Mouse (Mus musculus) lung, postnatal 0 days (tissue): ENCODE measurements around the gene Lrrk2. TPM values are rescaled to one million over a fixed set of nuclear protein-coding genes. Genes with fewer than 3 reads are reported as not detected.

Experiments
- ATAC-seq: fragments of 200-750 bp; cut with Nextera tagmentation; 2 replicates; pipeline ENCODE4 v1.8.0; 2017; ENCODE audit warnings: moderate library complexity
- DNase-seq: peaks from one replicate; pipeline ENCODE4 v3.0.0-alpha.2; 2016; ENCODE audit warnings: low spot score
- H3K27ac ChIP-seq: fragments of 300-500 bp; sonication (generic); 2 replicates; pipeline ENCODE4 v1.5.1; 2014; ENCODE audit warnings: antibody characterized with exemption, mild to moderate bottlenecking, low read length, mixed read lengths
- H3K27me3 ChIP-seq: fragments of 300-500 bp; sonication (generic); replicated peaks from 2 replicates; pipeline ENCODE4 v1.6.1; 2014; ENCODE audit warnings: low read length, mixed read lengths; ENCODE audit not compliant: insufficient read depth
- H3K36me3 ChIP-seq: fragments of 300-500 bp; sonication (generic); 2 replicates; pipeline ENCODE4 v1.6.1; 2014; ENCODE audit warnings: low read length, mixed read lengths; ENCODE audit not compliant: insufficient read depth
- H3K4me1 ChIP-seq: fragments of 300-500 bp; sonication (generic); 2 replicates; pipeline ENCODE4 v1.6.1; 2014; ENCODE audit warnings: antibody characterized with exemption, low read depth, low read length, mixed read lengths; ENCODE audit not compliant: insufficient read depth
- H3K4me2 ChIP-seq: fragments of 300-500 bp; sonication (generic); replicated peaks from 2 replicates; pipeline ENCODE4 v1.6.1; 2014; ENCODE audit warnings: low read depth, mild to moderate bottlenecking, low read length, moderate library complexity, mixed read lengths
- H3K4me3 ChIP-seq: fragments of 300-500 bp; sonication (generic); 2 replicates; pipeline ENCODE4 v1.5.1; 2014; ENCODE audit warnings: low read depth, low read length
- H3K9ac ChIP-seq: fragments of 300-500 bp; sonication (generic); replicated peaks from 2 replicates; pipeline ENCODE4 v1.6.1; 2014; ENCODE audit warnings: low read depth, mild to moderate bottlenecking
- H3K9me3 ChIP-seq: fragments of 300-500 bp; sonication (generic); 2 replicates; pipeline ENCODE4 v1.6.1; 2016; ENCODE audit warnings: low read length, mixed read lengths
- CTCF ChIP-seq: IDR thresholded peaks from 2 replicates; pipeline ENCODE4 v1.5.1; 2016; ENCODE audit warnings: antibody characterized with exemption, mild to moderate bottlenecking
- EP300 ChIP-seq: IDR thresholded peaks from 2 replicates; pipeline ENCODE4 v1.6.1; 2016; ENCODE audit warnings: antibody characterized with exemption, mild to moderate bottlenecking, control low read depth
- WGBS: fragments of 180-500 bp; shearing (Covaris S2); extraction: QIAGEN DNeasy Blood & Tissue Kit; methylation state at CpG from one replicate; pipeline ENCODE4 v1.1.7; 2014; 5-methylcytosine and 5-hydroxymethylcytosine counted together
- polyA plus RNA-seq: library from polyadenylated mRNA; unstranded; fragments of >200 nt; fragmentation: Nextera tagmentation; extraction: Ambion mirVana; gene quantifications from 2 replicates; pipeline ENCODE4 v1.2.1, GENCODE M21; 2015

Gene Lrrk2
- polyA plus RNA-seq, 1 experiment from 2014 or later: 31.6 TPM

DNA sequence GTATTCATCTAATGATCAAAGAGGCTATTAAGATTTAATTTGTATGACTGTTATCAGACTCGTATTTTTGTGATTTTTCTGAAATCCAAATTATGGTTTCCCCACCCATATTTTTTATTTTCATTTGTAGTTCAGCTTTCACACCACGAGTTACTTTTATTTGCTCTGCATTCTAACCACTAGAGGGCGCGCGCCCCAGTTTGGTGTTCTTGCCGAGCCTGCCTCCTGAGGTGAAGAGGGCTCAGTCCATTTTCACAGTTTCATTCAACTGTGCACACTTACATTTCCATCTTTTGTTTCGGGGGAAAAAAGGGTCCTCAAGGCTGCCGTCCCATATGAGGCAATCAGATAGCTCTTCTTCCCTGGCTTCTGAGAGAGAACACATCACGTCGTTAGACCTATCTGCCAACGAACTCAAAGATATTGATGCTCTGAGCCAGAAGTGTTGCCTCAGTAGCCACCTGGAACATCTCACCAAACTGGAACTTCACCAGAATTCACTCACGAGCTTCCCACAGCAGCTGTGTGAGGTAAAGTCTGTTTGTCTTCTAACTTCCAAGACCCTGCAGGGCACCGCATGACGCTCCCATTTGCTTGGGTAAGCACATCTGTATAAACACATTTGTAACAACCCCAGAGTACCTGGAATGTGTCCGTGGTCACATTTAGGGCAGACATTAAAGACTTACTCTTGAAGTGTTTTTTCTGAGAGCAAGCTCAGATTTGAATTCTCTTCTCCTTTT, 64.0 kb downstream of the Lrrk2 start:
- 42% methylated on average over 15 of the region's 15 CpGs for WGBS
- TF ChIP-seq CTCF: peak; percentile 88
- TF ChIP-seq EP300: no peak
- H3K9ac ChIP-seq: no peak overlapping the region
- no peaks in the 10 kb centered on the region for H3K4me1 ChIP-seq
- no peak for ATAC-seq
- no peaks in the 10 kb centered on the region for H3K27me3 ChIP-seq
- no peak overlapping the region for H3K4me3 ChIP-seq
- no peaks in the 10 kb centered on the region for H3K9me3 ChIP-seq
- peak; percentile 60 for DNase-seq
- H3K27ac ChIP-seq: no peak overlapping the region
- no peak overlapping the region for H3K4me2 ChIP-seq
- peaks cover 32% of the 10 kb centered on the region for H3K36me3 ChIP-seq

GRCm38 (mm10) chr15:91738808-91739207, 65.8 kb downstream of the Lrrk2 start:
- WGBS: 79% methylated on average over 9 of the region's 9 CpGs
- TF ChIP-seq EP300 (no peak), CTCF (no peak)
- no peaks in the 10 kb centered on the region for H3K4me1 ChIP-seq
- peaks cover 32% of the 10 kb centered on the region for H3K36me3 ChIP-seq
- no peaks in the 10 kb centered on the region for H3K27me3 ChIP-seq
- DNase-seq: no peak
- no peak overlapping the region for H3K4me2 ChIP-seq
- H3K9me3 ChIP-seq: no peaks in the 10 kb centered on the region
- no peak for ATAC-seq
- no peak overlapping the region for H3K27ac ChIP-seq
- H3K4me3 ChIP-seq: no peak overlapping the region
- H3K9ac ChIP-seq: no peak overlapping the region

- Histone ChIP-seq H3K9ac (no peak overlapping the region), H3K9me3 (no peaks in the 10 kb centered on the region), H3K27ac (no peak overlapping the region), H3K36me3 (peaks cover 20% of the 10 kb centered on the region), H3K4me3 (no peak overlapping the region), H3K27me3 (no peaks in the 10 kb centered on the region), H3K4me1 (no peaks in the 10 kb centered on the region), H3K4me2 (no peak overlapping the region)
- ATAC-seq: no peak
- WGBS: 84% methylated on average over 4 of the region's 4 CpGs
- DNase-seq: no peak
- TF ChIP-seq CTCF (no peak), EP300 (no peak)
Observed at GRCm38 (mm10) chr15:91745501-91745900, 72.5 kb downstream of the Lrrk2 start.

DNA sequence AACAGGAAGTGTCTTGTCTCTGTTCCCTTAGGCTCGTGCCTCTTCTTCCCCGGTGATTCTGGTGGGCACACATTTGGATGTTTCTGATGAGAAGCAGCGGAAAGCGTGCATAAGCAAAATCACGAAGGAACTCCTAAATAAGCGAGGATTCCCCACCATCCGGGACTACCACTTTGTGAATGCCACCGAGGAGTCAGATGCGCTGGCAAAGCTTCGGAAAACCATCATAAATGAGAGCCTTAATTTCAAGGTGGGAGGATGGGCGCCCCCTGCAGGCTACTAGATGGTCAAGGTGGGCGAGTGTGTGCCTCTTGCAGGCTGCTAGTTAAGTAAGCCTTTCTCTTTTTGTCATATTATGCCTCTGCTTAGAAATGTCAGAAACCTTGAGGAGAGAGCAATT, 79.1 kb downstream of the Lrrk2 start:
- H3K27ac ChIP-seq: no peak overlapping the region
- peaks cover 34% of the 10 kb centered on the region; the same call in 1 of the 2 replicates for H3K36me3 ChIP-seq
- DNase-seq: no peak
- H3K9ac ChIP-seq: no peak overlapping the region
- TF ChIP-seq EP300 (no peak), CTCF (peak; percentile 51)
- H3K4me1 ChIP-seq: no peaks in the 10 kb centered on the region
- H3K4me3 ChIP-seq: no peak overlapping the region
- H3K9me3 ChIP-seq: no peaks in the 10 kb centered on the region
- ATAC-seq: no peak
- no peak overlapping the region for H3K4me2 ChIP-seq
- WGBS: 72% methylated on average over 12 of the region's 12 CpGs
- H3K27me3 ChIP-seq: no peaks in the 10 kb centered on the region

GRCm38 (mm10) chr15:91753378-91754080, 80.6 kb downstream of the Lrrk2 start:
- Histone ChIP-seq H3K9me3 (no peaks in the 10 kb centered on the region), H3K9ac (no peak overlapping the region), H3K27me3 (no peaks in the 10 kb centered on the region), H3K36me3 (peaks cover 28% of the 10 kb centered on the region; the same call in 1 of the 2 replicates), H3K4me3 (no peak overlapping the region), H3K4me2 (no peak overlapping the region), H3K4me1 (no peaks in the 10 kb centered on the region), H3K27ac (no peak overlapping the region)
- ATAC-seq (no peak), DNase-seq (no peak)
- TF ChIP-seq EP300: no peak
- TF ChIP-seq CTCF: no peak
- WGBS: 71% methylated on average over 14 of the region's 14 CpGs

GRCm38 (mm10) chr15:91754546-91754945, 81.6 kb downstream of the Lrrk2 start:
- H3K4me2 ChIP-seq: 0 out of 2 replicates have a peak overlapping the region, but pooled peaks have one; percentile 6
- WGBS: 11% methylated on average over 3 of the region's 3 CpGs
- H3K36me3 ChIP-seq: peaks cover 28% of the 10 kb centered on the region; the same call in 1 of the 2 replicates
- H3K4me3 ChIP-seq: no peak overlapping the region
- no peaks in the 10 kb centered on the region for H3K9me3 ChIP-seq
- peak; percentile 77 for DNase-seq
- H3K4me1 ChIP-seq: no peaks in the 10 kb centered on the region
- no peak for ATAC-seq
- no peak overlapping the region for H3K27ac ChIP-seq
- TF ChIP-seq EP300 (no peak), CTCF (peak; percentile 64)
- no peaks in the 10 kb centered on the region for H3K27me3 ChIP-seq
- no peak overlapping the region for H3K9ac ChIP-seq
